Comparison of ENCODE assay signal across 8 mouse cellular contexts in genomic region chr1:165503307-165504024, GRCm38 (mm10). TPM values are rescaled to one million over a fixed set of nuclear protein-coding genes. Genes with fewer than 3 reads are reported as not detected.
DNase-seq lines count a peak whose midpoint lies in the region; ATAC-seq lines count a peak whose summit lies in the region.

No protein-coding gene starts in this region.

- peak; percentile 7 for DNase-seq in right cerebral cortex, postnatal 25 days
- no peak for DNase-seq in right cerebral cortex, postnatal 36 days (ENCODE audit: low spot score in 2 of 2)
- peak; percentile 19 for DNase-seq in brain, adult 2 months (ENCODE audit: low read depth, low spot score)
- no peak for DNase-seq in heart, embryonic 10.5 days (ENCODE audit: low spot score)
- peak; percentile 84 to 86 for DNase-seq in kidney, postnatal 36 days
- DNase-seq in mesoderm, embryonic 11.5 days (ENCODE audit: low read depth, low spot score) = peak; percentile 28
- no peak for DNase-seq in right cerebral cortex, postnatal 14 days

- H3K36me3 ChIP-seq in heart, embryonic 10.5 days = no peaks in the 10 kb centered on the region
- H3K36me3 ChIP-seq in midbrain, embryonic 13.5 days = no peaks in the 10 kb centered on the region

- H3K27me3 ChIP-seq in heart, embryonic 10.5 days (ENCODE audit: insufficient read depth, poor library complexity, severe bottlenecking) = no peaks in the 10 kb centered on the region
- no peaks in the 10 kb centered on the region for H3K27me3 ChIP-seq in midbrain, embryonic 13.5 days

- H3K4me1 ChIP-seq in heart, embryonic 10.5 days = peaks cover 10% of the 10 kb centered on the region
- H3K4me1 ChIP-seq in midbrain, embryonic 13.5 days (replicated peaks) = no peaks in the 10 kb centered on the region

- 39% methylated on average over 10 of the region's 10 CpGs for WGBS in heart, embryonic 10.5 days
- 71% methylated on average over 10 of the region's 10 CpGs for WGBS in midbrain, embryonic 13.5 days

- no peaks in the 10 kb centered on the region for H3K9me3 ChIP-seq in heart, embryonic 10.5 days
- H3K9me3 ChIP-seq in midbrain, embryonic 13.5 days = no peaks in the 10 kb centered on the region

- ATAC-seq in midbrain, embryonic 13.5 days = no peak

- H3K27ac ChIP-seq in heart, embryonic 10.5 days = 0 out of 2 replicates have a peak overlapping the region, but pooled peaks have one; percentile 23
- no peak overlapping the region for H3K27ac ChIP-seq in midbrain, embryonic 13.5 days

- H3K9ac ChIP-seq in midbrain, embryonic 13.5 days (replicated peaks) = no peak overlapping the region

- no peak overlapping the region for H3K4me3 ChIP-seq in heart, embryonic 10.5 days
- no peak overlapping the region for H3K4me3 ChIP-seq in midbrain, embryonic 13.5 days (replicated peaks)

- H3K4me2 ChIP-seq in midbrain, embryonic 13.5 days (replicated peaks) = no peak overlapping the region

RNA-seq across cellular contexts. Expression of gene Adcy10, which starts 18.5 kb away (rescaled TPM):
- polyA plus RNA-seq in heart, embryonic 10.5 days (2016; fragmentation: Nextera tagmentation; extraction: Ambion mirVana) = not detected in 2 replicates
- 0.11 and 0.15 TPM in 2 replicates for polyA plus RNA-seq in midbrain, embryonic 13.5 days (2015; fragmentation: Nextera tagmentation; extraction: Ambion mirVana)

RNA-seq across cellular contexts. Expression of gene Mpc2, which starts 43.0 kb away (rescaled TPM):
- polyA plus RNA-seq in heart, embryonic 10.5 days (2016; fragmentation: Nextera tagmentation; extraction: Ambion mirVana) = 145 and 179 TPM in 2 replicates
- polyA plus RNA-seq in midbrain, embryonic 13.5 days (2015; fragmentation: Nextera tagmentation; extraction: Ambion mirVana) = 162 and 170 TPM in 2 replicates

RNA-seq across cellular contexts. Expression of gene Dcaf6, which starts 43.2 kb away (rescaled TPM):
- polyA plus RNA-seq in heart, embryonic 10.5 days (2016; fragmentation: Nextera tagmentation; extraction: Ambion mirVana) = 8.7 and 11.8 TPM in 2 replicates
- polyA plus RNA-seq in midbrain, embryonic 13.5 days (2015; fragmentation: Nextera tagmentation; extraction: Ambion mirVana) = 11.6 and 13.6 TPM in 2 replicates

Comparison
In these comparisons a context has a peak if more than half of its experiments do, and no peak if none do; other contexts are left out.
1. DNase-seq: peak in right cerebral cortex, postnatal 25 days (single experiment), brain, adult 2 months (single experiment), kidney, postnatal 36 days (2 of 2) and mesoderm, embryonic 11.5 days (single experiment); none in right cerebral cortex, postnatal 36 days (0 of 2), heart, embryonic 10.5 days (single experiment) and right cerebral cortex, postnatal 14 days (single experiment).